Mouse (Mus musculus): Measurements from ENCODE around the gene Ppm1l. TPM values are rescaled to one million over a fixed set of nuclear protein-coding genes. Genes with fewer than 3 reads are reported as not detected.
A peak's percentile ranks its signal among the peaks of the same experiment; 100 is the strongest.

The Ppm1l gene
- polyA plus RNA-seq, 1 experiment from 2014 or later: 4.8 TPM

GRCm38 (mm10) chr3:69340486-69340885, 23.8 kb downstream of the Ppm1l start:
- H3K9me3 ChIP-seq (replicated peaks): no peaks in the 10 kb centered on the region
- peaks cover 52% of the 10 kb centered on the region for H3K4me1 ChIP-seq (replicated peaks)
- no peak overlapping the region for H3K4me3 ChIP-seq (replicated peaks)
- peak overlapping the region; percentile 66 for H3K27ac ChIP-seq (replicated peaks)
- no peaks in the 10 kb centered on the region for H3K27me3 ChIP-seq
- no peaks in the 10 kb centered on the region for H3K36me3 ChIP-seq (replicated peaks)
- peak; percentile 79 for ATAC-seq (ENCODE audit: insufficient read depth)
- H3K9ac ChIP-seq: no peak overlapping the region
- peak overlapping the region; percentile 38 for H3K4me2 ChIP-seq
- 14% methylated on average over 1 of the region's 1 CpGs for WGBS (ENCODE audit: insufficient replicate concordance)

- no peak for ATAC-seq (ENCODE audit: insufficient read depth)
- Histone ChIP-seq H3K27ac (replicated peaks) (peak overlapping the region; percentile 66), H3K4me1 (replicated peaks) (peaks cover 52% of the 10 kb centered on the region), H3K27me3 (no peaks in the 10 kb centered on the region), H3K9ac (no peak overlapping the region), H3K4me2 (peak overlapping the region; percentile 38), H3K4me3 (replicated peaks) (no peak overlapping the region), H3K36me3 (replicated peaks) (no peaks in the 10 kb centered on the region), H3K9me3 (replicated peaks) (no peaks in the 10 kb centered on the region)
Measured at GRCm38 (mm10) chr3:69340971-69341370, 24.3 kb downstream of the Ppm1l start.

GRCm38 (mm10) chr3:69341514-69341913, 24.9 kb downstream of the Ppm1l start:
- Histone ChIP-seq H3K9ac (no peak overlapping the region), H3K36me3 (replicated peaks) (no peaks in the 10 kb centered on the region), H3K27ac (replicated peaks) (peak overlapping the region; percentile 16; the same call in 1 of the 2 replicates), H3K4me1 (replicated peaks) (peaks cover 52% of the 10 kb centered on the region), H3K4me2 (0 out of 2 replicates have a peak overlapping the region, but pooled peaks have one; percentile 14), H3K4me3 (replicated peaks) (no peak overlapping the region), H3K9me3 (replicated peaks) (no peaks in the 10 kb centered on the region), H3K27me3 (no peaks in the 10 kb centered on the region)
- no peak for ATAC-seq (ENCODE audit: insufficient read depth)
- 69% methylated on average over 8 of the region's 8 CpGs for WGBS (ENCODE audit: insufficient replicate concordance)

GRCm38 (mm10) chr3:69342247-69342921, 25.7 kb downstream of the Ppm1l start:
- H3K4me1 ChIP-seq (replicated peaks): peaks cover 47% of the 10 kb centered on the region
- H3K27me3 ChIP-seq: no peaks in the 10 kb centered on the region
- H3K4me2 ChIP-seq: no peak overlapping the region
- WGBS (ENCODE audit: insufficient replicate concordance): 65% methylated on average over 8 of the region's 8 CpGs
- no peaks in the 10 kb centered on the region for H3K9me3 ChIP-seq (replicated peaks)
- H3K36me3 ChIP-seq (replicated peaks): no peaks in the 10 kb centered on the region
- H3K27ac ChIP-seq (replicated peaks): peak overlapping the region; percentile 30; the same call in 1 of the 2 replicates
- H3K4me3 ChIP-seq (replicated peaks): no peak overlapping the region
- H3K9ac ChIP-seq: no peak overlapping the region
- ATAC-seq (ENCODE audit: insufficient read depth): no peak

- peak overlapping the region; percentile 32 for H3K4me2 ChIP-seq
- H3K9ac ChIP-seq: no peak overlapping the region
- WGBS (ENCODE audit: insufficient replicate concordance): 53% methylated on average over 10 of the region's 10 CpGs
- H3K27me3 ChIP-seq: no peaks in the 10 kb centered on the region
- H3K36me3 ChIP-seq (replicated peaks): no peaks in the 10 kb centered on the region
- peaks cover 44% of the 10 kb centered on the region for H3K4me1 ChIP-seq (replicated peaks)
- 0 out of 2 replicates have a peak overlapping the region, but pooled peaks have one; percentile 24 for H3K27ac ChIP-seq (replicated peaks)
- no peak overlapping the region for H3K4me3 ChIP-seq (replicated peaks)
- ATAC-seq (ENCODE audit: insufficient read depth): 0 out of 2 replicates have a peak, but pooled peaks have one; percentile 38
- no peaks in the 10 kb centered on the region for H3K9me3 ChIP-seq (replicated peaks)
Measured at GRCm38 (mm10) chr3:69343124-69343523, 26.5 kb downstream of the Ppm1l start.

- H3K9ac ChIP-seq: no peak overlapping the region
- WGBS (ENCODE audit: insufficient replicate concordance): 75% methylated on average over 4 of the region's 4 CpGs
Measured at GRCm38 (mm10) chr3:69346514-69346913, 29.9 kb downstream of the Ppm1l start.

GRCm38 (mm10) chr3:69348197-69348920, 31.7 kb downstream of the Ppm1l start:
- ATAC-seq (ENCODE audit: insufficient read depth): no peak
- WGBS (ENCODE audit: insufficient replicate concordance): 69% methylated on average over 11 of the region's 11 CpGs
- Histone ChIP-seq H3K27me3 (no peaks in the 10 kb centered on the region), H3K4me1 (replicated peaks) (peaks cover 27% of the 10 kb centered on the region), H3K27ac (replicated peaks) (no peak overlapping the region), H3K4me2 (no peak overlapping the region; the same call in 1 of the 2 replicates), H3K4me3 (replicated peaks) (no peak overlapping the region), H3K9me3 (replicated peaks) (no peaks in the 10 kb centered on the region), H3K9ac (no peak overlapping the region), H3K36me3 (replicated peaks) (no peaks in the 10 kb centered on the region)

More at GRCm38 (mm10) chr3:69346514-69346913, 29.9 kb downstream of the Ppm1l start:
- no peak for ATAC-seq (ENCODE audit: insufficient read depth)
- Histone ChIP-seq H3K4me1 (replicated peaks) (peaks cover 38% of the 10 kb centered on the region), H3K27me3 (no peaks in the 10 kb centered on the region), H3K4me2 (no peak overlapping the region), H3K4me3 (replicated peaks) (no peak overlapping the region), H3K9me3 (replicated peaks) (no peaks in the 10 kb centered on the region), H3K36me3 (replicated peaks) (no peaks in the 10 kb centered on the region), H3K27ac (replicated peaks) (no peak overlapping the region)

GRCm38 (mm10) chr3:69348921-69349237, 32.2 kb downstream of the Ppm1l start:
- Histone ChIP-seq H3K9ac (no peak overlapping the region), H3K4me3 (replicated peaks) (no peak overlapping the region)
- WGBS (ENCODE audit: insufficient replicate concordance): 55% methylated on average over 4 of the region's 4 CpGs

GRCm38 (mm10) chr3:69349973-69350372, 33.3 kb downstream of the Ppm1l start:
- Histone ChIP-seq H3K4me2 (no peak overlapping the region), H3K9ac (no peak overlapping the region)

More at GRCm38 (mm10) chr3:69348921-69349237, 32.2 kb downstream of the Ppm1l start:
- H3K27me3 ChIP-seq: no peaks in the 10 kb centered on the region
- H3K4me1 ChIP-seq (replicated peaks): peaks cover 24% of the 10 kb centered on the region
- no peaks in the 10 kb centered on the region for H3K9me3 ChIP-seq (replicated peaks)
- ATAC-seq (ENCODE audit: insufficient read depth): no peak
- H3K36me3 ChIP-seq (replicated peaks): no peaks in the 10 kb centered on the region
- no peak overlapping the region; the same call in 1 of the 2 replicates for H3K4me2 ChIP-seq
- no peak overlapping the region for H3K27ac ChIP-seq (replicated peaks)

GRCm38 (mm10) chr3:69352194-69352593, 35.5 kb downstream of the Ppm1l start:
- peaks cover 36% of the 10 kb centered on the region for H3K4me1 ChIP-seq (replicated peaks)
- no peak overlapping the region for H3K4me3 ChIP-seq (replicated peaks)
- WGBS (ENCODE audit: insufficient replicate concordance): 62% methylated on average over 1 of the region's 1 CpGs
- H3K36me3 ChIP-seq (replicated peaks): no peaks in the 10 kb centered on the region
- H3K27me3 ChIP-seq: no peaks in the 10 kb centered on the region
- H3K9ac ChIP-seq: no peak overlapping the region
- H3K27ac ChIP-seq (replicated peaks): no peak overlapping the region
- ATAC-seq (ENCODE audit: insufficient read depth): no peak
- H3K9me3 ChIP-seq (replicated peaks): no peaks in the 10 kb centered on the region
- no peak overlapping the region for H3K4me2 ChIP-seq

More at GRCm38 (mm10) chr3:69349973-69350372, 33.3 kb downstream of the Ppm1l start:
- no peaks in the 10 kb centered on the region for H3K27me3 ChIP-seq
- peaks cover 24% of the 10 kb centered on the region for H3K4me1 ChIP-seq (replicated peaks)
- no peak for ATAC-seq (ENCODE audit: insufficient read depth)
- H3K4me3 ChIP-seq (replicated peaks): no peak overlapping the region
- no peaks in the 10 kb centered on the region for H3K36me3 ChIP-seq (replicated peaks)
- 73% methylated on average over 6 of the region's 6 CpGs for WGBS (ENCODE audit: insufficient replicate concordance)
- no peak overlapping the region for H3K27ac ChIP-seq (replicated peaks)
- no peaks in the 10 kb centered on the region for H3K9me3 ChIP-seq (replicated peaks)

- Histone ChIP-seq H3K4me3 (replicated peaks) (no peak overlapping the region), H3K9me3 (replicated peaks) (no peaks in the 10 kb centered on the region), H3K27me3 (no peaks in the 10 kb centered on the region), H3K4me2 (no peak overlapping the region), H3K9ac (no peak overlapping the region), H3K27ac (replicated peaks) (no peak overlapping the region), H3K36me3 (replicated peaks) (no peaks in the 10 kb centered on the region), H3K4me1 (replicated peaks) (peaks cover 22% of the 10 kb centered on the region)
- ATAC-seq (ENCODE audit: insufficient read depth): no peak
- WGBS (ENCODE audit: insufficient replicate concordance): 81% methylated on average over 2 of the region's 2 CpGs
Measured at GRCm38 (mm10) chr3:69354681-69355080, 38.0 kb downstream of the Ppm1l start.

Data from liver, embryonic 15.5 days (tissue).